Mouse (Mus musculus) hindbrain, embryonic 12.5 days (tissue): ENCODE results near the gene Zbtb2. TPM values are rescaled to one million over a fixed set of nuclear protein-coding genes. Genes with fewer than 3 reads are reported as not detected.

Experiments
- ATAC-seq: fragments of 200-750 bp; cut with Nextera tagmentation; 2 replicates; pipeline ENCODE4 v1.8.0; 2017; ENCODE audit warnings: moderate TSS enrichment; ENCODE audit not compliant: low FRiP score
- H3K27ac ChIP-seq: fragments of 300-500 bp; sonication (generic); 2 replicates; pipeline ENCODE4 v1.5.1; 2016; ENCODE audit warnings: mild to moderate bottlenecking
- H3K27me3 ChIP-seq: fragments of 300-500 bp; sonication (generic); 2 replicates; pipeline ENCODE4 v1.6.1; 2016; ENCODE audit warnings: mild to moderate bottlenecking
- H3K36me3 ChIP-seq: fragments of 300-500 bp; sonication (generic); 2 replicates; pipeline ENCODE4 v1.6.1; 2016; ENCODE audit warnings: mild to moderate bottlenecking
- H3K4me1 ChIP-seq: fragments of 300-500 bp; sonication (generic); 2 replicates; pipeline ENCODE4 v1.6.1; 2016
- H3K4me2 ChIP-seq: fragments of 300-500 bp; sonication (generic); replicated peaks from 2 replicates; pipeline ENCODE4 v1.6.1; 2016; ENCODE audit warnings: mild to moderate bottlenecking
- H3K4me3 ChIP-seq: fragments of 300-500 bp; sonication (generic); 2 replicates; pipeline ENCODE4 v1.5.1; 2016; ENCODE audit warnings: mild to moderate bottlenecking
- H3K9ac ChIP-seq: fragments of 300-500 bp; sonication (generic); 2 replicates; pipeline ENCODE4 v1.6.1; 2016; ENCODE audit warnings: mild to moderate bottlenecking, moderate library complexity
- H3K9me3 ChIP-seq: fragments of 300-500 bp; sonication (generic); replicated peaks from 2 replicates; pipeline ENCODE4 v1.6.1; 2016; ENCODE audit warnings: mild to moderate bottlenecking
- WGBS: fragments of 180-500 bp; shearing (Covaris S2); methylation state at CpG from one replicate; pipeline ENCODE4 v1.1.7; 2016; 5-methylcytosine and 5-hydroxymethylcytosine counted together
- polyA plus RNA-seq: library from polyadenylated mRNA; unstranded; fragments of >200 nt; fragmentation: Nextera tagmentation; extraction: Ambion mirVana; gene quantifications from 2 replicates; pipeline ENCODE4 v1.2.1, GENCODE M21; 2016

Zbtb2 gene
- polyA plus RNA-seq, 1 experiment from 2014 or later: 18.1 TPM

GRCm38 (mm10) chr10:4323885-4324284 lies 64.0 kb downstream of the Zbtb2 start:
- H3K27me3 ChIP-seq: no peaks in the 10 kb centered on the region
- ATAC-seq: no peak
- H3K4me2 ChIP-seq: no peak overlapping the region
- H3K4me1 ChIP-seq: peaks cover 10% of the 10 kb centered on the region; the same call in 1 of the 2 replicates
- no peak overlapping the region for H3K27ac ChIP-seq
- no peak overlapping the region for H3K9ac ChIP-seq
- 76% methylated on average over 8 of the region's 8 CpGs for WGBS
- no peaks in the 10 kb centered on the region for H3K36me3 ChIP-seq
- H3K9me3 ChIP-seq: no peaks in the 10 kb centered on the region
- no peak overlapping the region for H3K4me3 ChIP-seq

Other genes starting within 250 kb of the Zbtb2 start
- gene Akap12, start 121.7 kb downstream of the Zbtb2 start, polyA plus RNA-seq: 107 and 116 TPM in 2 replicates
- 45.4 and 52.6 TPM in 2 replicates for gene Rmnd1, start 44.3 kb upstream of the Zbtb2 start, polyA plus RNA-seq
- gene Armt1, start 44.4 kb upstream of the Zbtb2 start, polyA plus RNA-seq: 20.8 and 21.4 TPM in 2 replicates
- 0.45 and 0.77 TPM in 2 replicates for gene Ccdc170, start 94.4 kb upstream of the Zbtb2 start, polyA plus RNA-seq
- gene Esr1, start 223.5 kb upstream of the Zbtb2 start, polyA plus RNA-seq: 0.04 and 0.10 TPM in 2 replicates